Mouse (Mus musculus): ENCODE data around the gene Noxa1.

DNA sequence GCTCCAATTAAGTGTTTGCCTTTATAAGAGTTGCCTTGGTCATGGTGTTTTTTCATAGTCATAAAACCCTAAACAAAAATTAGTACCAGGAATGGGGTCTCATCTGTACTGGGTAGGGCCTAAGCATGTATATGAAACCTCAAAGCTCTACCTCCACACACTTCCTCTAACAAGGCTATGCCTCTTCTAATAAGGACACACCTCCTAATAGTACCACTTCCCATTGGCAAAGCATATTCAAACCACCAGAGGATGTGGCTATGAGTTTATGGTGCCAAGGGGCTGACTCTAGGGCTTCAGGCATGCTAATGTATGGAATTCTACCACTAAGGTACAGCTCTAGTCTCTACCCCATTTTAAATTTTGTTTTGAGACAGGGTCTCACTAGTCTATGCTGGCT, 29.4 kb downstream of the Noxa1 start:
- TF ChIP-seq CTCF (IDR thresholded peaks at IDR 0.05; ENCODE audit: low read depth) (no peak), EP300 (optimal IDR thresholded peaks at IDR 0.05) (no peak)

Measured in stomach, postnatal 0 days (tissue).